Mouse (Mus musculus) lung, postnatal 0 days (tissue): ENCODE measurements around the gene Gsg1l.

ENCODE experiments used
- CTCF ChIP-seq: IDR thresholded peaks from 2 replicates; pipeline ENCODE4 v1.5.1; 2016; ENCODE audit warnings: antibody characterized with exemption, mild to moderate bottlenecking
- EP300 ChIP-seq: IDR thresholded peaks from 2 replicates; pipeline ENCODE4 v1.6.1; 2016; ENCODE audit warnings: antibody characterized with exemption, mild to moderate bottlenecking, control low read depth

DNA sequence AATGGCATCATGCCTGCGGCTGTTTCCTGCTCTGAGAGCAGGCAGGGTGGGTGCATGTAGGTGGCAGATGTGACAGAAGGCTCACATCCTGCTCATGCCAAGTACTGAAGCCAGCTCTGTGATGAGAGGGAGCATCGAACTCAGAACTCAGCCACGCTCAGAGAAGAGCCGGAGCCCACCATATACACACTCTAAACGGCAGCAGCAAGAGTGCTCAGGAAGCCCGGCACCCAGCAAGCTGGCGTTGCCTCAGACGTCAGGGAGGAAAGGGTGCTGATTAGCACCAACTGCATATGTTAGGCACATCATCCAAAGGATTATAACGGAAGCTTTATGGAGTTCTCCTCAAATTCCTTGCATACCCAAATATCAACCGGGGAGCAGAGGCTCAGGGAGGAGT lies 5.4 kb upstream of the Gsg1l start:
- TF ChIP-seq CTCF: no peak
- TF ChIP-seq EP300: no peak
